Mouse (Mus musculus) embryonic facial prominence, embryonic 10.5 days (tissue): ENCODE results near the gene Nkx2-5. TPM values are rescaled to one million over a fixed set of nuclear protein-coding genes. Genes with fewer than 3 reads are reported as not detected.

ENCODE experiments used
- DNase-seq: peaks from one replicate; pipeline ENCODE4 v3.0.0-alpha.2; 2017; ENCODE audit warnings: low spot score
- H3K27ac ChIP-seq: fragments of 300-500 bp; sonication (generic); replicated peaks from 2 replicates; pipeline ENCODE4 v1.5.1; 2016; ENCODE audit warnings: mild to moderate bottlenecking
- H3K27me3 ChIP-seq: fragments of 300-500 bp; sonication (generic); replicated peaks from 2 replicates; pipeline ENCODE4 v1.6.1; 2016; ENCODE audit warnings: low read depth, mild to moderate bottlenecking; ENCODE audit not compliant: poor library complexity, severe bottlenecking
- H3K36me3 ChIP-seq: fragments of 300-500 bp; sonication (generic); replicated peaks from 2 replicates; pipeline ENCODE4 v1.6.1; 2016; ENCODE audit warnings: mild to moderate bottlenecking, moderate library complexity
- H3K4me1 ChIP-seq: fragments of 300-500 bp; sonication (generic); 2 replicates; pipeline ENCODE4 v1.6.1; 2016
- H3K4me3 ChIP-seq: fragments of 300-500 bp; sonication (generic); 2 replicates; pipeline ENCODE4 v1.5.1; 2016; ENCODE audit warnings: mild to moderate bottlenecking, moderate library complexity
- H3K9me3 ChIP-seq: fragments of 300-500 bp; sonication (generic); 2 replicates; pipeline ENCODE4 v1.6.1; 2016; ENCODE audit warnings: mild to moderate bottlenecking
- WGBS: fragments of 180-500 bp; shearing (Covaris S2); methylation state at CpG from one replicate; pipeline ENCODE4 v1.1.7; 2016; 5-methylcytosine and 5-hydroxymethylcytosine counted together
- polyA plus RNA-seq: library from polyadenylated mRNA; unstranded; fragments of >200 nt; fragmentation: Nextera tagmentation; extraction: Ambion mirVana; gene quantifications from 2 replicates; pipeline ENCODE4 v1.2.1, GENCODE M21; 2016

Gene Nkx2-5
- polyA plus RNA-seq, 1 experiment from 2014 or later, result 0.75 TPM

GRCm38 (mm10) chr17:26826131-26826530 is 18.7 kb downstream of the Nkx2-5 start:
- Histone ChIP-seq H3K4me3 (no peak overlapping the region), H3K36me3 (no peaks in the 10 kb centered on the region), H3K27ac (no peak overlapping the region), H3K4me1 (no peaks in the 10 kb centered on the region), H3K9me3 (no peaks in the 10 kb centered on the region), H3K27me3 (peaks cover 11% of the 10 kb centered on the region; the same call in 1 of the 2 replicates)
- DNase-seq, result no peak
- WGBS, result 78% methylated on average over 16 of the region's 17 CpGs

- Histone ChIP-seq H3K9me3 (no peaks in the 10 kb centered on the region), H3K27ac (no peak overlapping the region), H3K4me3 (no peak overlapping the region)
These were observed 27.0 kb downstream of the Nkx2-5 start for GRCm38 (mm10) chr17:26817776-26818175.

GRCm38 (mm10) chr17:26816810-26817209 is 28.0 kb downstream of the Nkx2-5 start:
- no peak overlapping the region for H3K4me3 ChIP-seq
- no peak for DNase-seq
- H3K4me1 ChIP-seq, result no peaks in the 10 kb centered on the region
- H3K27me3 ChIP-seq, result 0 out of 2 replicates have a peak, but pooled peaks cover 7% of the 10 kb centered on the region
- no peaks in the 10 kb centered on the region for H3K36me3 ChIP-seq
- 81% methylated on average over 6 of the region's 6 CpGs for WGBS
- no peaks in the 10 kb centered on the region for H3K9me3 ChIP-seq
- H3K27ac ChIP-seq, result no peak overlapping the region

More at GRCm38 (mm10) chr17:26817776-26818175, 27.0 kb downstream of the Nkx2-5 start:
- no peak for DNase-seq
- Histone ChIP-seq H3K4me1 (no peaks in the 10 kb centered on the region), H3K36me3 (no peaks in the 10 kb centered on the region), H3K27me3 (no peaks in the 10 kb centered on the region)

- H3K4me3 ChIP-seq, result no peak overlapping the region
- H3K36me3 ChIP-seq, result no peaks in the 10 kb centered on the region
- no peak for DNase-seq
- H3K9me3 ChIP-seq, result no peaks in the 10 kb centered on the region
- no peaks in the 10 kb centered on the region for H3K4me1 ChIP-seq
- 87% methylated on average over 9 of the region's 9 CpGs for WGBS
- no peak overlapping the region for H3K27ac ChIP-seq
- H3K27me3 ChIP-seq, result peaks cover 7% of the 10 kb centered on the region; the same call in 1 of the 2 replicates
These were observed 31.3 kb downstream of the Nkx2-5 start for GRCm38 (mm10) chr17:26813497-26813896.

- no peak overlapping the region for H3K4me3 ChIP-seq
- DNase-seq, result no peak
- H3K36me3 ChIP-seq, result no peaks in the 10 kb centered on the region
- H3K27ac ChIP-seq, result no peak overlapping the region
- 82% methylated on average over 2 of the region's 2 CpGs for WGBS
- no peaks in the 10 kb centered on the region for H3K9me3 ChIP-seq
- H3K4me1 ChIP-seq, result no peaks in the 10 kb centered on the region
- H3K27me3 ChIP-seq, result peaks cover 7% of the 10 kb centered on the region; the same call in 1 of the 2 replicates
These were observed 32.2 kb downstream of the Nkx2-5 start for GRCm38 (mm10) chr17:26812607-26813006.

- H3K4me3 ChIP-seq, result no peak overlapping the region
- no peak overlapping the region for H3K27ac ChIP-seq
- no peaks in the 10 kb centered on the region for H3K4me1 ChIP-seq
- peaks cover 3% of the 10 kb centered on the region; the same call in 1 of the 2 replicates for H3K9me3 ChIP-seq
- H3K27me3 ChIP-seq, result no peaks in the 10 kb centered on the region
- DNase-seq, result no peak
- WGBS, result 84% methylated on average over 3 of the region's 3 CpGs
- H3K36me3 ChIP-seq, result no peaks in the 10 kb centered on the region
These were observed 41.9 kb downstream of the Nkx2-5 start for GRCm38 (mm10) chr17:26802886-26803285.

GRCm38 (mm10) chr17:26797379-26798128 is 47.3 kb downstream of the Nkx2-5 start:
- Histone ChIP-seq H3K27ac (no peak overlapping the region), H3K9me3 (no peaks in the 10 kb centered on the region), H3K4me3 (no peak overlapping the region), H3K36me3 (peaks cover 10% of the 10 kb centered on the region), H3K4me1 (no peaks in the 10 kb centered on the region), H3K27me3 (no peaks in the 10 kb centered on the region)
- DNase-seq, result no peak
- 75% methylated on average over 6 of the region's 6 CpGs for WGBS

- 76% methylated on average over 7 of the region's 7 CpGs for whole genome bisulfite sequencing
- no peaks in the 10 kb centered on the region for H3K9me3 ChIP-seq
- no peak overlapping the region for H3K4me3 ChIP-seq
- no peaks in the 10 kb centered on the region for H3K4me1 ChIP-seq
- H3K27ac ChIP-seq, result no peak overlapping the region
- no peaks in the 10 kb centered on the region for H3K27me3 ChIP-seq
- H3K36me3 ChIP-seq, result peaks cover 31% of the 10 kb centered on the region
- DNase-seq, result no peak
These were observed 49.4 kb downstream of the Nkx2-5 start for GRCm38 (mm10) chr17:26795386-26795785.

GRCm38 (mm10) chr17:26794744-26795143 is 50.1 kb downstream of the Nkx2-5 start:
- Histone ChIP-seq H3K4me3 (no peak overlapping the region), H3K4me1 (no peaks in the 10 kb centered on the region), H3K27ac (no peak overlapping the region), H3K9me3 (no peaks in the 10 kb centered on the region), H3K27me3 (no peaks in the 10 kb centered on the region), H3K36me3 (peaks cover 38% of the 10 kb centered on the region)
- peak; percentile 47 for DNase-seq
- WGBS, result 18% methylated on average over 3 of the region's 3 CpGs

GRCm38 (mm10) chr17:26793068-26793765 is 51.6 kb downstream of the Nkx2-5 start:
- whole genome bisulfite sequencing, result 81% methylated on average over 5 of the region's 5 CpGs
- Histone ChIP-seq H3K27me3 (no peaks in the 10 kb centered on the region), H3K27ac (no peak overlapping the region), H3K9me3 (no peaks in the 10 kb centered on the region), H3K4me3 (no peak overlapping the region), H3K4me1 (no peaks in the 10 kb centered on the region), H3K36me3 (peaks cover 52% of the 10 kb centered on the region)
- DNase-seq, result no peak

GRCm38 (mm10) chr17:26792096-26792495 is 52.7 kb downstream of the Nkx2-5 start:
- H3K36me3 ChIP-seq, result peaks cover 61% of the 10 kb centered on the region
- no peak for DNase-seq
- 90% methylated on average over 15 of the region's 15 CpGs for WGBS

GRCm38 (mm10) chr17:26791580-26791979 is 53.2 kb downstream of the Nkx2-5 start:
- H3K27me3 ChIP-seq, result no peaks in the 10 kb centered on the region
- no peaks in the 10 kb centered on the region for H3K9me3 ChIP-seq
- peaks cover 67% of the 10 kb centered on the region for H3K36me3 ChIP-seq
- H3K4me1 ChIP-seq, result no peaks in the 10 kb centered on the region
- H3K27ac ChIP-seq, result no peak overlapping the region
- WGBS, result 87% methylated on average over 7 of the region's 7 CpGs
- DNase-seq, result no peak
- H3K4me3 ChIP-seq, result no peak overlapping the region

More at GRCm38 (mm10) chr17:26792096-26792495, 52.7 kb downstream of the Nkx2-5 start:
- Histone ChIP-seq H3K4me1 (no peaks in the 10 kb centered on the region), H3K4me3 (no peak overlapping the region), H3K9me3 (no peaks in the 10 kb centered on the region), H3K27ac (no peak overlapping the region), H3K27me3 (no peaks in the 10 kb centered on the region)
